Mouse (Mus musculus): Measurements from ENCODE around the gene Tln2. TPM values are rescaled to one million over a fixed set of nuclear protein-coding genes. Genes with fewer than 3 reads are reported as not detected.
A peak's percentile ranks its signal among the peaks of the same experiment; 100 is the strongest.

Gene Tln2
- total RNA-seq, 4 experiments from 2014 or later, result 79.6 to 100 (median 88.0) TPM

DNA sequence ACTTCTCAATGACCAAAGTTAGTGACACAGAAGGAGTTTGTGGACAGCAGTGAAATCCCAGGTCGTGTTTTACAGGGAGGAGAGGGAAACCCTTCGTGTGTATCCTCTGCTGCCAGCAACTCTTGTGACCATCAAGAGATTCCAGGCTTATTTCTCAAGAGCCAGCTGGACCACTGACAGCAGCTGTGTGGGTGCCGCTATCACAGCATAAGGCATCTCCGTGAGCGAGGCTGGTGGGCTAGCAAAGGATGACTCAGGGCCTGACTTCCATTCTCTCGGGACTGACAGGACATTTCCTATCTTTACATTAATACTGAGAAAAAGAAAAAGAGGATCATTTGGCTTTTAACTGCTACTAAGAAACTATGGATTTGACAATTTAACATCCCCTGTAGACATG, 283.1 kb downstream of the Tln2 start:
- DNase-seq (ENCODE audit: low spot score in 2 of 2), result peak; percentile 16 to 29

- DNase-seq (ENCODE audit: low spot score in 2 of 2), result no peak
Observed at GRCm38 (mm10) chr9:67274296-67274695, 285.2 kb downstream of the Tln2 start.

DNA sequence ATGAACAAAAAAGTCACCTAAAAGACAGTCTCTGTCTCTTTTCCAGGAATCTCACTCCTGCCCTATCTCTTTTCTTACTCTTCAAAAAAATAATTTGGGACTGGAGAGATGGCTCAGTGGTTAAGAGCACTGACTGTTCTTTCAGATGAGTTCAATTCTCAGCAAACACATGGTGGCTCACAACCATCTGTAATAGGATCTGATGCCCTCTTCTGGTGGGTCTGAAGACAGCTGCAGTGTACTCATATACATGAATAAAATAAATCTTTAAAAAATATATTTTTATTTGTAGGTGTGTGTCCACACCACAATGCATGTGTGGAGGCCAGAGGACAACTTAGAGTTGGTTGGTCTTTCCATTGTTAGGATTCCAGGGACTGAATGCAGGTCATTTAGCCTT, 286.1 kb downstream of the Tln2 start:
- DNase-seq (ENCODE audit: low spot score in 2 of 2), result no peak

GRCm38 (mm10) chr9:67270734-67271133, 288.8 kb downstream of the Tln2 start:
- DNase-seq (ENCODE audit: low spot score in 2 of 2), result no peak

- DNase-seq (ENCODE audit: low spot score in 2 of 2), result no peak
Observed at GRCm38 (mm10) chr9:67270061-67270595, 289.4 kb downstream of the Tln2 start.

- DNase-seq (ENCODE audit: low spot score in 2 of 2), result no peak
Observed at GRCm38 (mm10) chr9:67267276-67267990, 292.1 kb downstream of the Tln2 start.

GRCm38 (mm10) chr9:67265513-67265912, 294.0 kb downstream of the Tln2 start:
- DNase-seq (ENCODE audit: low spot score in 2 of 2), result peak; percentile 47 to 57

DNA sequence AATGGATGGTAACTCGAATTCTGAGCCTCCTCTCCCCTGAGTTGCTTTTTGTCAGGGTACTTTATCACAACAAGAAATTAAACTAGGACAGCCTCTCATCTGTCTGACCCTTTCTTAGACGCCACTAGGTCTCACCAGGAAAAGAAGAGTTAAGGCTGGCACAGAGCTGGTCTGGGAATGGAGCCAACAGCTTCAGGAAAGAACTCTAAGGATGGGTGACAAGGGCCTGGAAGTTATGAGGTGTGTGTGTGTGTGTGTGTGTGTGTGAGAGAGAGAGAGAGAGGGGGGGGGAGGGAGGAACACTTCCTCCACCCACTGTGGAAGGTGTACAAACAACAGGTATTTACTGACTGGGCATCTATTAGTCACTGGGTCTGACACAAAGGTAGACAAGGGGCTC, 294.6 kb downstream of the Tln2 start:
- DNase-seq (ENCODE audit: low spot score in 2 of 2), result no peak

DNA sequence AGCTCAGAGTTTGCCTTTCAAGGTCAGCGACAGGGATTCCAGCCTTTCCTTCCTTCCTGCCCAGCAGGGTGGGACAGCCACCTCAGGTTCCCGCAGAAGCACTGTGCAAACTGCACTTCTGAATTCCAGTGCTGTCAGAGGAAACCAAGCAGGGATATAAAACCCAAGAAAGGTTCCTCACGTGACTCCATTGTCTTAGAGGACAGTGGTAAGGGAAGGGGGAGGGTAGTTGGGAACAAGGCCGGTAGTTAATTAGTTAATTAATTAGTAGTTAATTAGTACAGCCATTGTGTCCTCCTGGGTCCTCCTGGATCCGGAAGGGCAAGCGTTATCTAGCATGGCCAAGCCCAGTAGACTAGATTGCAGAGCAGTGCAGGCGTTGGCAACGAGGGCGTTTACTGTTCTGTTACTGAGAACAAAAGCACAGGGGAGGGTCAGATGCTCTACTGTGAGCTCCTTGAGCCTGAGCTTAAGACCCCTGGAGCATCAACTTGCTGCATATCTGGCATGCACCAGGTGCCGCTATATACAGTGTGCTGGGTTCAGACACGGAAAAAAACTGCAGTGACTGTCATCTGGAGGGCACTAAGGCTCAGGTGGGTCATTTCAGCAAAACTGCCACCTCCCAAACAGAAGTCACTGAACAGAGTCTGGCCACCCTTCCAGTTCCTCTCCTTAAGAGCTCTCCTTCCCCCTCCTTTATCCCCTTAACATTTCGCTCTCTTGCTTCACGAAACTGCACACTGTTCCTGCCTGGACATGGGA, 298.5 kb downstream of the Tln2 start:
- no peak for DNase-seq (ENCODE audit: low spot score in 2 of 2)

DNA sequence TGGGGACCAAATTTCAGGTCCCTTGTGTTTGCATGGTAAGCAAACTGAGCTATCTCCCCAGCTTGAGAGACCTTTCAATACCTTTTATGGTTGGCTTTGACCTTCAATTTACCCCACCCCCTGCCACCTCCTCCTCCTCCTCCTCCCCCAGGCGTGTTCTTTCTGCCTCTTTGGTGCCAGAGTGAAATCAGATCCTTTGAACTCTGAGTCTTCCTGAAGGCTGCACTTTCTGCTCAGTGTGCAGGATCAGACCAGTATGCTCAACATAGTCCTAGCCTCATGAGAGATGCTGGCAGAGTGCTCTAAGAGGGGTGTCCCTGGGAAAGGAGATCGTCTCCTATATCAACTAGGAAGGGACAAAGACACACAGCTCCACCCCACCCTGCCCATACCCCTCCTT, 309.4 kb downstream of the Tln2 start:
- no peak for DNase-seq (ENCODE audit: low spot score in 2 of 2)

DNA sequence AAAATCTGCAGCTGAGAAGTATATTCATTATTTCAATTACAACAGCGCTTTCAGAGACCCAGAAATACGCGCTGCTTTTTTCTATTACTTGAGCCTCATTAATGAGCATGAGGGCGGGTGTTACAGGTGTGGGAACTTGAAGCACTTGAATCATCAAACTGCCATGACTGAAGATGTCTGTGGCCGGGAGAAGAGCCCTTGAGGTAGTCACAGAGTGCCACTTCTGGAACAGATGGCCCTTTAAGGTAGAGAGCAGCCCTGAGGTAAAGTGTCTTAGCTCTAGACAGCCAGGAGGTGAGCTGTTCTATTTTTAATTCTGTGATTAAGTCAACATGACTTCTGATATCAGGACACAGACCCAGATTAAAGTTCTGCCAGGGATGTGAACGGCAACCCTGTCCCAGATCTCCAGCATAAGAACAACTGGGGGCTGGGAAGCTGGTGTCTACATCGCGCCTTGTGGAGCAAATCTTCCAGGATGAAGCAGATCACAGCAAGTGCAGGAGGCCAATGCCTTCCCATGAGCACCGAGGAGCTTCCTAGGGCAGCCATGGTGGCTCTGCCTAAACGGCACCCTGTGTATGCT, 312.0 kb downstream of the Tln2 start:
- no peak for DNase-seq (ENCODE audit: low spot score in 2 of 2)

DNA sequence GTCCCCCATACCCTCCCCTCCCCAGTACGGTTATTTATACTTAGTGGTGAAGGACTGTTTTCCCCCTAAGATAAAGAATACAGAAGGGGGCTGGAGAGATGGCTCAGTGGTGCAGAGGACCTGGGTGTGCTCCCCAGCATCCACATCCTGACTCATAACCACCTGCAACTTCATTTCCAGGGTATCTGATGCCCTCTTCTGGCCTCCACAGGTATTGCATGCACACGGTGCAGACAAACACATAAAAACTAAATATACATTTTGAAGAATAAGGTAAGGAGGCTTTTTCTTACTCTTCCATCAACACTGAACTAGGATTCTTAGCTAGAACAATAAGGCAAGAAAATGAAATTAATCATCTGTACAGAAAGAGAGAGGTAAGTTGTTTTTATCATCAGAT, 314.2 kb downstream of the Tln2 start:
- no peak for DNase-seq (ENCODE audit: low spot score in 2 of 2)

- no peak for DNase-seq (ENCODE audit: low spot score in 2 of 2)
Observed at GRCm38 (mm10) chr9:67241683-67242082, 317.8 kb downstream of the Tln2 start.

DNA sequence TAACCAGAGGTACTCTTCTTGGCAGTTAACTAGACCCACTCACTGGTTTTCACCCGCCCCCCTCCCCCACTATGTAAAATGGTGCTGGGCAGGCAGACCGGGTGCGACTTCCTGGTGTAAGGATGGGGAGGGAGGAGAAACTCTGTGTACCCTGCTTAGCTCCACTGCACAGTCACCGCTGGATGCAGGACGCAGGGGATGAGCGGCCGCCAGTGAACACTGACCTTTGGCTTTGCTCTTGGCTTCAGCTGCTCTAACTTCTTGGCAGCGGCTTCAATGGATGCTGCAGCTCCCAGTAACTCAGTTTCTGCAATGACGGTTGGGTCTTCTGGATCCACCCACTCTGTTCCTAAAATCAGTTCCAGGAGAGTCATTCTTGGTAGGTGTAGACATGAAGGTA, 319.0 kb downstream of the Tln2 start:
- no peak for DNase-seq (ENCODE audit: low spot score in 2 of 2)

DNA sequence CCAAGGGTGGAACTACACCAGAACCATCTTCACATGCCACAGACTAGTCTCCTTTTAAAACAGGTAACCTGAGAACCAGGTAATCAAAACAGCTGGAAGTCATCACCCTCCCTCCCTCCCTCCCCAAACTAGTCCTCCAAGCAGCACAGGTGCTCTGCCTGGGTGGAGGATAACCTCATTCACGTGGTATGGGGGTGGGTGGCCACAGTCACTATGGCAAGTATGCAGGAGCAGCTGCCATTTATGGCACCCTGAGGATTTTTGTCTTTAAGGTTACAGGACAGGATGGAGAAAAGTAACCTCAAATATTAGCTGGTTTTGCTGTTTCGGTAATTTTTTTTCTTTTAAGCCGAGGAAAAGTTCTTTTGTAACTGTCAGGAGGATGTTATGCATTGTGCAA, 322.5 kb downstream of the Tln2 start:
- DNase-seq (ENCODE audit: low spot score in 2 of 2), result no peak

GRCm38 (mm10) chr9:67235441-67236217, 323.9 kb downstream of the Tln2 start:
- DNase-seq (ENCODE audit: low spot score in 2 of 2), result no peak

- DNase-seq (ENCODE audit: low spot score in 2 of 2), result no peak
Observed at GRCm38 (mm10) chr9:67229033-67229432, 330.5 kb downstream of the Tln2 start.

GRCm38 (mm10) chr9:67220388-67220787, 339.1 kb downstream of the Tln2 start:
- no peak for DNase-seq (ENCODE audit: low spot score in 2 of 2)

DNA sequence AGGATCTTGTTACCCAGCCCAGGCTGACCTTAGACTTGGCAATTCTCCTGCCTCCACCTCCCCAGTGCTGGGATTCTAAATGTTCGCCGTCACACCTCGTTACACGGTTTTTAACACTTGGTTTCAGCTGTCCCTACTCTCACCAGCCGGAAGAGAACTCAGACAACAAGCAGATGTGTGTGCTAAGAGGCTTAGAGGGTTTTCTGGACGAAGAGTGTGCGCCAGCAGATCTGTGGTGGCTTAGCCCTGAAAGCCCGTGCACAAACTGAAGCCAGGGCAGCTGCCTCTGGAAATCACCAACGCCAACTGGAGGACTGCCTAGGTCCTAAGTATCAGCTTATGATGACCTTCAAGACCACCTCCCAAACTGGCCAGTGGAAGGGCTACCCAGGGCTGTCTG, 341.5 kb downstream of the Tln2 start:
- DNase-seq (ENCODE audit: low spot score in 2 of 2), result no peak

- DNase-seq (ENCODE audit: low spot score in 2 of 2), result no peak
Observed at GRCm38 (mm10) chr9:67214191-67214985, 345.1 kb downstream of the Tln2 start.

DNA sequence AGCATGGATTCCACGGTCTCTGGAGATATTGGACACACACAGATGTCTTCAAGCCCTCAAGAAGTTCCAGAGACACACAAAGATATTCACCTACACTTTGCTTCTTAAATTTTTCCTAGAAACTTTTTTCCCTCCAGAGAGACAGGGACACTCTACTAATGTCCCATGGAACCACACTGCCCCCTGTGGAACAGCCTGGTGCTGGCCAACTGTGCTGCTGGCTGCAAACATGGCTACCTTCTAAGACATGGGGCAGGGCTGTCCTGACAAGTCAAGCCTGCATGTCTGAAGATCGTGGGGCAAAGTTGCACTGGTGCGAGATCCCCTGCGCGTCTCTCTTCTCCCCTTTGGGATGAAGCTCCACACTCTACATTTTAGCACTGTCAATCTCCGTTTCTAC, 346.2 kb downstream of the Tln2 start:
- DNase-seq (ENCODE audit: low spot score in 2 of 2), result peak; percentile 48 to 76
